Mouse (Mus musculus): Measurements from ENCODE around the gene Igdcc3. TPM values are rescaled to one million over a fixed set of nuclear protein-coding genes. Genes with fewer than 3 reads are reported as not detected.
A peak's percentile ranks its signal among the peaks of the same experiment; 100 is the strongest.

Igdcc3 gene
- 1.5 and 2.3 TPM in 2 replicates for polyA plus RNA-seq (2015; fragmentation: Nextera tagmentation; extraction: Ambion mirVana)

DNA sequence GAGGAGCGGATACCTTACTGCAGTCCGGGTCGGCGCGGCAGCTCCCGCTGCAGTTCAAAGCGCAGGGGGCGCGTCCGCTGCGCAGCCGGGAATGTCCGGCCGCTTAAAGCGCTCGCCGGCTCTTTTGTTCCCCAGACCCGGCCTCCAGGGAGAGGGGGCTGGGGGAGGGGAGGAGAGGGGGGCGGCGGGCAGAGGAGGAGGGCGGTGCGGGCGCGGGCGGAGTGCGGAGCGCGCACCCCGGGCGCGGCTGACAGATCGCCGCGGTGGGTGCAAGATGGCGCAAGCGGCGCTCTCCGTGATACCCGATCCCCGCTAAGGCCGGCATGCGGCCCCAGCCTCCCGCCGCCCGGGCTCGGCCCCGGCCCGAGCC lies at the start of gene Igdcc3:
Gene Igdcc3 (plus strand): TSS at position 254 of the 370 bp plus-strand sequence.
- 0% methylated on average over 46 of the region's 48 CpGs for WGBS
- H3K36me3 ChIP-seq: 0 out of 2 replicates have a peak, but pooled peaks cover 4% of the 10 kb centered on the region
- H3K27ac ChIP-seq (replicated peaks): peak within 1 kb of the TSS; percentile 80
- peak within 1 kb of the TSS; percentile 75 for H3K4me3 ChIP-seq (replicated peaks)
- H3K9me3 ChIP-seq (replicated peaks): no peaks in the 10 kb centered on the region
- H3K4me1 ChIP-seq: peaks cover 25% of the 10 kb centered on the region
- ATAC-seq (ENCODE audit: insufficient number of reproducible peaks, low FRiP score, low TSS enrichment, low read depth): peak; percentile 69; the same call in 1 of the 2 replicates
- peaks cover 16% of the 10 kb centered on the region; the same call in 1 of the 2 replicates for H3K27me3 ChIP-seq
- peak within 1 kb of the TSS; percentile 98 for H3K4me2 ChIP-seq (replicated peaks)
- H3K9ac ChIP-seq: peak within 1 kb of the TSS; percentile 34

DNA sequence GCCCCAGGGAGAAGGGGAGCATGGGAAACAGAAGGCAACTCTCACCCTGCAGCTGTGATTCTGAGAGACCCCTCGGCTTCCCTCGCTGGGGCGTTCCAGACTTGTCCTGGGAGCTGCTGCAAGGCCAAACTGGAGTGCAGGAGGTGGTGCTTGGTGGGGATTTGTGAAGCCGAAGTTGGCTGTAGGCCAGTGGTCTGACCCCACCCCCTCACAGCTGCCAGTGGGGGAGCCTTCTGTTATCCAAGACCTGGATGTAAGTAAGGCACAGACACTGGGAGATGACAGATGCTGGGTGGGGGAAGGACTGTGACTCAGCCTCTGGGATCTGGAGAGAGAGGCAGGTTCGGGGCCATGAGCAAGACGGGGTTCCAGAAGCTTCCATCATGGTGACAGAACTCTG lies 46.8 kb upstream of the Igdcc3 start:
- Histone ChIP-seq H3K4me3 (replicated peaks) (no peak overlapping the region), H3K4me2 (replicated peaks) (no peak overlapping the region), H3K9ac (no peak overlapping the region), H3K4me1 (peaks cover 6% of the 10 kb centered on the region; the same call in 1 of the 2 replicates), H3K36me3 (no peaks in the 10 kb centered on the region), H3K27me3 (no peaks in the 10 kb centered on the region), H3K9me3 (replicated peaks) (no peaks in the 10 kb centered on the region), H3K27ac (replicated peaks) (0 out of 2 replicates have a peak overlapping the region, but pooled peaks have one; percentile 1)
- ATAC-seq (ENCODE audit: insufficient number of reproducible peaks, low FRiP score, low TSS enrichment, low read depth): peak; percentile 75
- 27% methylated on average over 6 of the region's 6 CpGs for WGBS

- no peak for ATAC-seq (ENCODE audit: insufficient number of reproducible peaks, low FRiP score, low TSS enrichment, low read depth)
- peak within 1 kb of the TSS; percentile 93 for H3K9ac ChIP-seq
- H3K36me3 ChIP-seq: no peaks in the 10 kb centered on the region
- peaks cover 32% of the 10 kb centered on the region for H3K4me1 ChIP-seq
- H3K27me3 ChIP-seq: no peaks in the 10 kb centered on the region
- H3K9me3 ChIP-seq (replicated peaks): no peaks in the 10 kb centered on the region
- H3K27ac ChIP-seq (replicated peaks): peak within 1 kb of the TSS; percentile 89
- WGBS: 2% methylated on average over 30 of the region's 76 CpGs
- H3K4me3 ChIP-seq (replicated peaks): peak within 1 kb of the TSS; percentile 81
- H3K4me2 ChIP-seq (replicated peaks): peak within 1 kb of the TSS; percentile 94
Observed at GRCm38 (mm10) chr9:65100991-65101685, 39.9 kb upstream of the Igdcc3 start, which contains the start of gene Igdcc4. Igdcc4 (plus strand) TSS chr9:65101486.

DNA sequence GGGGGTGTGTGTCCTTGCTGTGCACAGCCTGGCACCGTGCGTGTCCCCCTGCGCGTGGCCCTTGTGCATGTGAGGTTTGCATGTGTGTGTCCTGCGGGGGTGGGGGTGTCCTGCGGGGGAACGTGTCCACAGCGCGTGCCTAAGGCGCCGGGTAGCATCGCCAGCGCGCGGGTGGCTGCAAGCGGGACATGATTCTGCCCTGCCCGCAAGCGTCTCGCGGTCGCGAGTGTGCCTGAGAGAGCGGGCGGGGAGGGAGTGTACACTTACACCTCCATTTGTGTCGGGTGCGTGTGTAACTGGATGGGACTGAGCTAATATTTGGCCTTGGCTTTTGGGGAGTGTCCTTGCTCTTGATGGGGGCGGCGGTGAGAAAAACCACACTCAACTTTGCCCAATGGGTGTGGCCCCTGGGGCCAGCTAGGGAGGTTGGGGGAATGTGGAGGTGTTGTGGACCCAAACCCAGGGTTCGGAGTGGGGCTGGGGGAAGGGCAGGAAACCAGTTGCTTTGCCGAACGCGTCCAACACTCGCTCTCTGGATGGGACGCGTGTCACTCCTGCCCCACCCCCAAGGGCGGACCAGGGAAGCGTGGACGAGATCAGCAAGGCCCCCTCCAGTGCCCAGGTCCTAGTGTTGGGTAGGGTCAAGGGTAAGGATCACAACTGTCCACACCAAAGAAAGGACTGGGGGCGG lies 39.2 kb upstream of the Igdcc3 start:
- ATAC-seq (ENCODE audit: insufficient number of reproducible peaks, low FRiP score, low TSS enrichment, low read depth): peak; percentile 69
- peak overlapping the region; percentile 94 for H3K4me2 ChIP-seq (replicated peaks)
- H3K36me3 ChIP-seq: no peaks in the 10 kb centered on the region
- no peaks in the 10 kb centered on the region for H3K27me3 ChIP-seq
- H3K4me1 ChIP-seq: peaks cover 36% of the 10 kb centered on the region
- peak overlapping the region; percentile 93 for H3K9ac ChIP-seq
- peak overlapping the region; percentile 89 for H3K27ac ChIP-seq (replicated peaks)
- H3K9me3 ChIP-seq (replicated peaks): no peaks in the 10 kb centered on the region
- H3K4me3 ChIP-seq (replicated peaks): peak overlapping the region; percentile 81
- WGBS: under 1% methylated on average over 39 of the region's 39 CpGs

DNA sequence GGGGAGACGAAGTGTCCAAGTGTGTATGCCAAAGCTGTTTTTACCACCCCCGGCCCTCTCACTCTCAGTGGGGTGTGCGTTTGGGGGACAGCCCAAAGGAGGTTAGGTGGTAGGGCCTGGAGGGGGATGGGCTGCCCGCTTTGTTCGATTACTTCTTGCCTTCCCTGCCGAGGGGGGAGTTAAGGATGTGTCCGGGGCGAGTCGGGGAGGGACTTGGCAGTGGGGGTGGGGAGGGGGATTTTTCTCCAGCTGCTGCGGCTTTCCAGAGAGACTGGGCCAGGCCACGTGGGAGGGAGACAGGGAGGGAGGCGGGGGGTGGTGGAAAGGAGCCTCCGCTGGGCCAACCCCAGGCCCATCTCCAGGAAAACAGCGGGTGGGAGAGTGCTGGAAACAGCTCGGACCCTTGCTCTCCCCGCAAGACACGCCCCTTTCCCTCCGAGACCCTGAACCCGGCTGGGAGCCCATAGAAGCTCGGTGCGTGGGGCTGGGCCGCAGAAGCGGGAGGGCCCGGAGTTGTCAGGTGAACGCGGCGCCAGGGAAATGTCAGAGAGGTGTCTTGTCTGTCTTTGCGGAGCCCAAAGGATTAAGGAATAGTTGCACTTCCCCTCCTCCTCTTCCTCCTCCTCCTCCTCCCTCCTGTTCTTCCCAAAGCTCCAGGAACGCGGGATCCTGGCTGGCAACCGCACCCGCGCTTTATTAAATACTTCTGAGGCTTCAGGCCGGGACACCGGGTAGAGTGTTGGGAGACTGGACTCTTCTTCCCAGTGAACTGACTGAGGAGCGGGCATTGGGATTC lies 38.4 kb upstream of the Igdcc3 start:
- Histone ChIP-seq H3K9ac (peak overlapping the region; percentile 93), H3K4me3 (replicated peaks) (peak overlapping the region; percentile 81), H3K36me3 (no peaks in the 10 kb centered on the region), H3K4me1 (peaks cover 40% of the 10 kb centered on the region), H3K9me3 (replicated peaks) (no peaks in the 10 kb centered on the region), H3K27me3 (no peaks in the 10 kb centered on the region), H3K4me2 (replicated peaks) (peak overlapping the region; percentile 94), H3K27ac (replicated peaks) (peak overlapping the region; percentile 89)
- WGBS: 2% methylated on average over 36 of the region's 36 CpGs
- peak; percentile 82 for ATAC-seq (ENCODE audit: insufficient number of reproducible peaks, low FRiP score, low TSS enrichment, low read depth)

DNA sequence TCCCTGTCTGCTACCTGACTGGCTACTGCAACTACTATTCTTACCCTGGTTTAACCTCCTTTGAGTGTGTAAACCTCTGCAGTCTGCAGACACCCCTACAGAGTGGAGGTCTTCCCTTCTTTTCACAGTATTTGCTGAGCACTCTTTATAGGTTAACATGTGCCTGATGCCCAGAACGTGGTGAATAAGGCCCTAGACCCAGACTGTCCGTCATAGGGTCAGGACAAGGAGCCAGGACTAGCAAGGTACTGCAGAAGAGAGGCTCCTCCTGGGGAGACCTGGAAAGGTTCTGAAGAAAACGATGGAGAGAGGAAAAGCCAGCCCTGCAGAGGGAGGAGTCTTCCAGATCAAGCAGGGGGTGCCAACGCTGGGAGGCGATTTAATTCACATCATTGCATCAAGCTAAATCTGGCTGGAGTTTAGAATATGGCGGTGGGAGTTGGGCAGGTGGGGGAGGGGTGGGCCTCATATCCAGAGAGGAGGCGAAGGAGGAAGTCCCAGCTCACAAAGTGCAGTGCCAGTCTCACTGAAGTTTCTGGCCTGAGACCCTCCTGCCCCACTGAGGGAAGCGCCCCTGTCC lies 37.7 kb upstream of the Igdcc3 start:
- peak overlapping the region; percentile 94 for H3K4me2 ChIP-seq (replicated peaks)
- peak overlapping the region; percentile 89 for H3K27ac ChIP-seq (replicated peaks)
- ATAC-seq (ENCODE audit: insufficient number of reproducible peaks, low FRiP score, low TSS enrichment, low read depth): no peak
- 19% methylated on average over 8 of the region's 8 CpGs for WGBS
- H3K36me3 ChIP-seq: no peaks in the 10 kb centered on the region
- H3K9ac ChIP-seq: peak overlapping the region; percentile 93
- peak overlapping the region; percentile 81 for H3K4me3 ChIP-seq (replicated peaks)
- H3K9me3 ChIP-seq (replicated peaks): no peaks in the 10 kb centered on the region
- no peaks in the 10 kb centered on the region for H3K27me3 ChIP-seq
- peaks cover 47% of the 10 kb centered on the region for H3K4me1 ChIP-seq

DNA sequence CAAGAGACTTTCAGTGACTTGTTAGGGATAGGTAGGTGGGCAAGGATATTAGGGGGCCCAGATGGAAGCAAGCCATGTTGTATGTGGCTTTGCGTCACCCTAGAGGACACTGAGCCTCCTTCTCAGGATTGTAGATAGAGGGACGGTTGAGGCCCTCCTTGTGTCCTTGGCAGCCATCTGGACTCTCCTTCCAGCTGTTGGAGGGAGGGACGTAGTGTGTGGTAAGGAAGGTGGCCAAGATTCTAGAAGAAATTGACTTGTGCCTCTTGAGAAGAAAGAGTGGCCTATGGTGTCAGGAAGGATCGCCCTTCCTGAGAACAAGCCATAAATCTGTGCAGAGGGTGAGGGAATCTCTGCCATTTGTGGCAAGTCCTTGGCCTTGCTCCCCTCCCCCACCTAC lies 34.2 kb upstream of the Igdcc3 start:
- ATAC-seq (ENCODE audit: insufficient number of reproducible peaks, low FRiP score, low TSS enrichment, low read depth): no peak
- no peak overlapping the region for H3K9ac ChIP-seq
- WGBS: 71% methylated on average over 4 of the region's 4 CpGs
- no peak overlapping the region for H3K4me2 ChIP-seq (replicated peaks)
- peaks cover 61% of the 10 kb centered on the region for H3K4me1 ChIP-seq
- H3K9me3 ChIP-seq (replicated peaks): no peaks in the 10 kb centered on the region
- H3K27me3 ChIP-seq: no peaks in the 10 kb centered on the region
- no peak overlapping the region for H3K4me3 ChIP-seq (replicated peaks)
- peak overlapping the region; percentile 19; the same call in 1 of the 2 replicates for H3K27ac ChIP-seq (replicated peaks)
- no peaks in the 10 kb centered on the region for H3K36me3 ChIP-seq

DNA sequence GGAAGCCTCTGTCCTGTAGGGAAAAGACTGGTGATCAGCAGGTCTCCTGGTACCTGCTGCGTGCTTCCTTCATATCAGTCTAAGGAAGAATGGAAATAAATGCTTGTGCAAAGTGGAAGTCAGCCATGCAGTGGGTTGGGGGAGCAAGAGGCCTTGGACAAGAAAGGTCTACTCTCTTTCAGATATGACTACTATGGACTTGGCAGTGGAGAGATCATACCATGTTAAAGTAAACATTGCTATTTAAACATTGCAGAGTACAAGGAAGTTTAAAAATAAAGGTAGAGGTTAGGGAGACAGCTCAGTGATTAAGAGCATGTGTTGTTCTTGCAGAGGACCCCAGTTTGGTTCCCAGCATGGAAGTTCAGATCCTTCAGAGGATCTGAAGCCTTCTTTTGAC lies 33.1 kb upstream of the Igdcc3 start:
- Histone ChIP-seq H3K27ac (replicated peaks) (no peak overlapping the region), H3K9ac (no peak overlapping the region), H3K4me3 (replicated peaks) (no peak overlapping the region), H3K9me3 (replicated peaks) (no peaks in the 10 kb centered on the region), H3K4me1 (peaks cover 56% of the 10 kb centered on the region), H3K4me2 (replicated peaks) (no peak overlapping the region), H3K27me3 (no peaks in the 10 kb centered on the region), H3K36me3 (no peaks in the 10 kb centered on the region)
- ATAC-seq (ENCODE audit: insufficient number of reproducible peaks, low FRiP score, low TSS enrichment, low read depth): no peak
- 80% methylated on average over 1 of the region's 1 CpGs for WGBS

DNA sequence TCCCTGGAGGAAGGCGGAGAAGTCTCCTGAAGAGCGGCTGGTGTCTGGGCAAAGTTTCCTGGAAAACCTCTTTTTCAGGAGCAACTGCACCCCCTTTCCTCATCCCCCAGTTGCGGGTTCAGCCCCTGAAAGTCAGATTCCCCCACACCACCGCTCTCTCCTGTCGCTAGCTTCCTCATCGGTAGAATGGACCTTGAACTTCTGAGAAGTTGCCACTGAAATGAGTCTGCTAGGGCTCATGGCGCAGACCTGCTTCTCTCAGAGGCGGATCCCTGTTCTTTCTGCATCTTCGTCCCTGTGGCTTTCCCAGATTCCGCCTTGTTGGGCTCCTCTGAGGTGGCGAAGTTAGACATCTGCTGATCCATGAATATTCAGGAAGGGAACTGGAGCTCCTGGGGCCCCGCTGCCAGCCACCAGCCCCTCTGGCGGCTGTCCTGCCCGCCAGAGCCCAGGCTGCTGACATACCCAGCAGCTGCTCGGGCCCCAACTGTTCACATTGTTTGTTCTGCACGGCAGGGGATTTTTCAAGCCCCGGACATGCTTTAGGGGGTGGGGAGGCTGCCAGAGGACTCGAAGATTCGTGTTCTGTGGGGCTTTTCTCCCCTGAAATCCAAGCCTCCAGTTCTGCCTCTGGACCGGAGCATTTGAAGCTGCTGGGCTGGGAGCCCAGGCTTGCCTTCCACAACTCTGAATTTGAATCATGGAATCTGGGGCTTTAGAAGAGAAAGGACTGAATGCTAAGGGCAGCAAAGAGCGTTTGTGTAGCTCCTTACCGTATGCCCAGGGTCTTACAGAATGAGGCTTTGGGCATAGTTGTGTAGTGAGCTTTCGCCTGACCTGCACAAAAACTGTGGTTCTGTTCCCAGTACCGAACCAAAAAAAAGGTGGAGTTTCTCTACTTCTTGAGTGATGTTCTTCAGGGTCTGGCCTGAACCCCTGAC lies 31.6 kb upstream of the Igdcc3 start:
- Histone ChIP-seq H3K9me3 (replicated peaks) (no peaks in the 10 kb centered on the region), H3K4me1 (peaks cover 43% of the 10 kb centered on the region), H3K4me2 (replicated peaks) (peak overlapping the region; percentile 43), H3K36me3 (peaks cover 10% of the 10 kb centered on the region), H3K4me3 (replicated peaks) (peak overlapping the region; percentile 18), H3K9ac (no peak overlapping the region; the same call in 1 of the 2 replicates), H3K27me3 (no peaks in the 10 kb centered on the region), H3K27ac (replicated peaks) (peak overlapping the region; percentile 91)
- WGBS: 9% methylated on average over 24 of the region's 24 CpGs
- peak; percentile 80 for ATAC-seq (ENCODE audit: insufficient number of reproducible peaks, low FRiP score, low TSS enrichment, low read depth)

GRCm38 (mm10) chr9:65111698-65112097 lies 29.3 kb upstream of the Igdcc3 start:
- Histone ChIP-seq H3K4me3 (replicated peaks) (no peak overlapping the region), H3K4me1 (peaks cover 33% of the 10 kb centered on the region), H3K27me3 (no peaks in the 10 kb centered on the region), H3K9ac (no peak overlapping the region), H3K27ac (replicated peaks) (no peak overlapping the region), H3K9me3 (replicated peaks) (no peaks in the 10 kb centered on the region), H3K36me3 (peaks cover 18% of the 10 kb centered on the region), H3K4me2 (replicated peaks) (no peak overlapping the region)
- 86% methylated on average over 5 of the region's 5 CpGs for WGBS
- no peak for ATAC-seq (ENCODE audit: insufficient number of reproducible peaks, low FRiP score, low TSS enrichment, low read depth)

Data from embryonic facial prominence, embryonic 15.5 days (tissue).